Mouse (Mus musculus): ENCODE results near the gene Bsnd. TPM values are rescaled to one million over a fixed set of nuclear protein-coding genes. Genes with fewer than 3 reads are reported as not detected.

The Bsnd gene
- polyA plus RNA-seq, 1 experiment from 2014 or later: 0.38 TPM

GRCm38 (mm10) chr4:106529375-106530112, 37.5 kb upstream of the Bsnd start:
- no peaks in the 10 kb centered on the region for H3K4me1 ChIP-seq (replicated peaks; ENCODE audit: control insufficient read depth, insufficient read depth)
- ATAC-seq (ENCODE audit: low FRiP score, low TSS enrichment) (peak; percentile 88), DNase-seq (ENCODE audit: low spot score) (peak; percentile 93)
- H3K27ac ChIP-seq (replicated peaks): no peak overlapping the region
- peak overlapping the region; percentile 31 for H3K4me2 ChIP-seq (replicated peaks; ENCODE audit: low read depth)
- H3K36me3 ChIP-seq (ENCODE audit: control insufficient read depth, insufficient read depth, low read length): no peaks in the 10 kb centered on the region
- no peak overlapping the region for H3K9ac ChIP-seq (ENCODE audit: low read length)
- no peak for TF ChIP-seq EP300 (optimal IDR thresholded peaks at IDR 0.05)
- TF ChIP-seq CTCF (IDR thresholded peaks at IDR 0.05; ENCODE audit: low read depth): peak; percentile 100
- no peaks in the 10 kb centered on the region for H3K9me3 ChIP-seq (ENCODE audit: control insufficient read depth, low read length)
- H3K27me3 ChIP-seq (ENCODE audit: control insufficient read depth, insufficient read depth, low read length): no peaks in the 10 kb centered on the region
- 15% methylated on average over 17 of the region's 17 CpGs for WGBS
- H3K4me3 ChIP-seq (ENCODE audit: low read depth, low read length): no peak overlapping the region

GRCm38 (mm10) chr4:106527856-106528547, 35.9 kb upstream of the Bsnd start:
- Histone ChIP-seq H3K9ac (ENCODE audit: low read length) (no peak overlapping the region), H3K4me2 (replicated peaks; ENCODE audit: low read depth) (no peak overlapping the region), H3K9me3 (ENCODE audit: control insufficient read depth, low read length) (no peaks in the 10 kb centered on the region), H3K36me3 (ENCODE audit: control insufficient read depth, insufficient read depth, low read length) (no peaks in the 10 kb centered on the region), H3K4me3 (ENCODE audit: low read depth, low read length) (no peak overlapping the region), H3K27me3 (ENCODE audit: control insufficient read depth, insufficient read depth, low read length) (no peaks in the 10 kb centered on the region), H3K27ac (replicated peaks) (no peak overlapping the region), H3K4me1 (replicated peaks; ENCODE audit: control insufficient read depth, insufficient read depth) (no peaks in the 10 kb centered on the region)
- WGBS: 69% methylated on average over 7 of the region's 7 CpGs
- no peak for DNase-seq (ENCODE audit: low spot score)
- no peak for ATAC-seq (ENCODE audit: low FRiP score, low TSS enrichment)
- TF ChIP-seq CTCF (IDR thresholded peaks at IDR 0.05; ENCODE audit: low read depth) (peak; percentile 60), EP300 (optimal IDR thresholded peaks at IDR 0.05) (no peak)

GRCm38 (mm10) chr4:106525001-106525400, 32.9 kb upstream of the Bsnd start:
- no peaks in the 10 kb centered on the region for H3K36me3 ChIP-seq (ENCODE audit: control insufficient read depth, insufficient read depth, low read length)
- DNase-seq (ENCODE audit: low spot score): no peak
- H3K4me2 ChIP-seq (replicated peaks; ENCODE audit: low read depth): no peak overlapping the region
- H3K9ac ChIP-seq (ENCODE audit: low read length): no peak overlapping the region
- H3K4me1 ChIP-seq (replicated peaks; ENCODE audit: control insufficient read depth, insufficient read depth): no peaks in the 10 kb centered on the region
- TF ChIP-seq CTCF (IDR thresholded peaks at IDR 0.05; ENCODE audit: low read depth) (no peak), EP300 (optimal IDR thresholded peaks at IDR 0.05) (no peak)
- no peak overlapping the region for H3K4me3 ChIP-seq (ENCODE audit: low read depth, low read length)
- WGBS: 81% methylated on average over 2 of the region's 2 CpGs
- no peak for ATAC-seq (ENCODE audit: low FRiP score, low TSS enrichment)
- H3K9me3 ChIP-seq (ENCODE audit: control insufficient read depth, low read length): no peaks in the 10 kb centered on the region
- no peak overlapping the region for H3K27ac ChIP-seq (replicated peaks)
- no peaks in the 10 kb centered on the region for H3K27me3 ChIP-seq (ENCODE audit: control insufficient read depth, insufficient read depth, low read length)

GRCm38 (mm10) chr4:106524131-106524530, 32.0 kb upstream of the Bsnd start:
- DNase-seq (ENCODE audit: low spot score): no peak
- no peak for ATAC-seq (ENCODE audit: low FRiP score, low TSS enrichment)
- Histone ChIP-seq H3K36me3 (ENCODE audit: control insufficient read depth, insufficient read depth, low read length) (no peaks in the 10 kb centered on the region), H3K9ac (ENCODE audit: low read length) (no peak overlapping the region), H3K27me3 (ENCODE audit: control insufficient read depth, insufficient read depth, low read length) (no peaks in the 10 kb centered on the region), H3K4me1 (replicated peaks; ENCODE audit: control insufficient read depth, insufficient read depth) (no peaks in the 10 kb centered on the region), H3K27ac (replicated peaks) (no peak overlapping the region), H3K4me3 (ENCODE audit: low read depth, low read length) (no peak overlapping the region), H3K9me3 (ENCODE audit: control insufficient read depth, low read length) (no peaks in the 10 kb centered on the region), H3K4me2 (replicated peaks; ENCODE audit: low read depth) (no peak overlapping the region)
- TF ChIP-seq EP300 (optimal IDR thresholded peaks at IDR 0.05): no peak
- no peak for TF ChIP-seq CTCF (IDR thresholded peaks at IDR 0.05; ENCODE audit: low read depth)
- WGBS: 66% methylated on average over 2 of the region's 2 CpGs

GRCm38 (mm10) chr4:106522547-106522946, 30.5 kb upstream of the Bsnd start:
- H3K36me3 ChIP-seq (ENCODE audit: control insufficient read depth, insufficient read depth, low read length): no peaks in the 10 kb centered on the region
- H3K4me2 ChIP-seq (replicated peaks; ENCODE audit: low read depth): no peak overlapping the region
- no peak overlapping the region for H3K9ac ChIP-seq (ENCODE audit: low read length)
- H3K27me3 ChIP-seq (ENCODE audit: control insufficient read depth, insufficient read depth, low read length): no peaks in the 10 kb centered on the region
- no peaks in the 10 kb centered on the region for H3K4me1 ChIP-seq (replicated peaks; ENCODE audit: control insufficient read depth, insufficient read depth)
- no peak overlapping the region for H3K27ac ChIP-seq (replicated peaks)
- H3K9me3 ChIP-seq (ENCODE audit: control insufficient read depth, low read length): no peaks in the 10 kb centered on the region
- no peak for TF ChIP-seq EP300 (optimal IDR thresholded peaks at IDR 0.05)
- TF ChIP-seq CTCF (IDR thresholded peaks at IDR 0.05; ENCODE audit: low read depth): no peak
- no peak overlapping the region for H3K4me3 ChIP-seq (ENCODE audit: low read depth, low read length)
- DNase-seq (ENCODE audit: low spot score): no peak
- no peak for ATAC-seq (ENCODE audit: low FRiP score, low TSS enrichment)
- 70% methylated on average over 3 of the region's 3 CpGs for WGBS

- Histone ChIP-seq H3K4me2 (replicated peaks; ENCODE audit: low read depth) (no peak overlapping the region), H3K9ac (ENCODE audit: low read length) (no peak overlapping the region), H3K4me3 (ENCODE audit: low read depth, low read length) (no peak overlapping the region), H3K27me3 (ENCODE audit: control insufficient read depth, insufficient read depth, low read length) (no peaks in the 10 kb centered on the region), H3K4me1 (replicated peaks; ENCODE audit: control insufficient read depth, insufficient read depth) (no peaks in the 10 kb centered on the region), H3K9me3 (ENCODE audit: control insufficient read depth, low read length) (no peaks in the 10 kb centered on the region), H3K27ac (replicated peaks) (no peak overlapping the region), H3K36me3 (ENCODE audit: control insufficient read depth, insufficient read depth, low read length) (no peaks in the 10 kb centered on the region)
- 51% methylated on average over 6 of the region's 6 CpGs for WGBS
- TF ChIP-seq EP300 (optimal IDR thresholded peaks at IDR 0.05) (no peak), CTCF (IDR thresholded peaks at IDR 0.05; ENCODE audit: low read depth) (no peak)
- DNase-seq (ENCODE audit: low spot score) (no peak), ATAC-seq (ENCODE audit: low FRiP score, low TSS enrichment) (no peak)
Observed at GRCm38 (mm10) chr4:106514606-106515005, 22.5 kb upstream of the Bsnd start.

All from stomach, postnatal 0 days (tissue).